Mouse (Mus musculus): ENCODE results near the gene Tcn2. TPM values are rescaled to one million over a fixed set of nuclear protein-coding genes. Genes with fewer than 3 reads are reported as not detected.

Gene Tcn2
- polyA plus RNA-seq, 1 experiment from 2014 or later: 71.2 TPM

GRCm38 (mm10) chr11:3941371-3941770, 9.4 kb upstream of the Tcn2 start:
- H3K4me1 ChIP-seq (ENCODE audit: control insufficient read depth, insufficient read depth, low read length): no peaks in the 10 kb centered on the region
- no peak for ATAC-seq (replicated peaks; ENCODE audit: insufficient number of reproducible peaks, low FRiP score, low TSS enrichment)
- 85% methylated on average over 7 of the region's 7 CpGs for WGBS (ENCODE audit: insufficient replicate concordance)
- no peaks in the 10 kb centered on the region for H3K36me3 ChIP-seq (ENCODE audit: control insufficient read depth, insufficient read depth, low read length)
- H3K4me3 ChIP-seq (ENCODE audit: low read depth, low read length): no peak overlapping the region
- no peaks in the 10 kb centered on the region for H3K9me3 ChIP-seq (replicated peaks; ENCODE audit: control insufficient read depth, low read length)
- H3K9ac ChIP-seq (ENCODE audit: low read depth, low read length): no peak overlapping the region
- no peak overlapping the region for H3K4me2 ChIP-seq
- H3K27me3 ChIP-seq (ENCODE audit: control insufficient read depth, insufficient read depth, low read length): no peaks in the 10 kb centered on the region
- no peak overlapping the region for H3K27ac ChIP-seq (ENCODE audit: low read depth, low read length)

GRCm38 (mm10) chr11:3937321-3937874, 5.4 kb upstream of the Tcn2 start:
- no peak for ATAC-seq (replicated peaks; ENCODE audit: insufficient number of reproducible peaks, low FRiP score, low TSS enrichment)
- Histone ChIP-seq H3K9ac (ENCODE audit: low read depth, low read length) (no peak overlapping the region), H3K4me3 (ENCODE audit: low read depth, low read length) (no peak overlapping the region), H3K4me1 (ENCODE audit: control insufficient read depth, insufficient read depth, low read length) (no peaks in the 10 kb centered on the region), H3K27ac (ENCODE audit: low read depth, low read length) (no peak overlapping the region), H3K9me3 (replicated peaks; ENCODE audit: control insufficient read depth, low read length) (no peaks in the 10 kb centered on the region), H3K27me3 (ENCODE audit: control insufficient read depth, insufficient read depth, low read length) (no peaks in the 10 kb centered on the region), H3K4me2 (no peak overlapping the region), H3K36me3 (ENCODE audit: control insufficient read depth, insufficient read depth, low read length) (no peaks in the 10 kb centered on the region)
- 73% methylated on average over 13 of the region's 13 CpGs for WGBS (ENCODE audit: insufficient replicate concordance)

- WGBS (ENCODE audit: insufficient replicate concordance): 84% methylated on average over 3 of the region's 3 CpGs
These were observed 4.4 kb upstream of the Tcn2 start for GRCm38 (mm10) chr11:3936318-3936717.

GRCm38 (mm10) chr11:3935135-3935534, 3.2 kb upstream of the Tcn2 start:
- ATAC-seq (replicated peaks; ENCODE audit: insufficient number of reproducible peaks, low FRiP score, low TSS enrichment): no peak
- Histone ChIP-seq H3K36me3 (ENCODE audit: control insufficient read depth, insufficient read depth, low read length) (no peaks in the 10 kb centered on the region), H3K4me3 (ENCODE audit: low read depth, low read length) (no peak overlapping the region), H3K27me3 (ENCODE audit: control insufficient read depth, insufficient read depth, low read length) (no peaks in the 10 kb centered on the region), H3K27ac (ENCODE audit: low read depth, low read length) (no peak overlapping the region), H3K9me3 (replicated peaks; ENCODE audit: control insufficient read depth, low read length) (no peaks in the 10 kb centered on the region), H3K9ac (ENCODE audit: low read depth, low read length) (no peak overlapping the region), H3K4me2 (no peak overlapping the region), H3K4me1 (ENCODE audit: control insufficient read depth, insufficient read depth, low read length) (peaks cover 5% of the 10 kb centered on the region; the same call in 1 of the 2 replicates)
- 80% methylated on average over 4 of the region's 4 CpGs for WGBS (ENCODE audit: insufficient replicate concordance)

More at GRCm38 (mm10) chr11:3936318-3936717, 4.4 kb upstream of the Tcn2 start:
- H3K4me3 ChIP-seq (ENCODE audit: low read depth, low read length): no peak overlapping the region
- ATAC-seq (replicated peaks; ENCODE audit: insufficient number of reproducible peaks, low FRiP score, low TSS enrichment): no peak
- peaks cover under 1% of the 10 kb centered on the region; the same call in 1 of the 2 replicates for H3K4me1 ChIP-seq (ENCODE audit: control insufficient read depth, insufficient read depth, low read length)
- no peaks in the 10 kb centered on the region for H3K27me3 ChIP-seq (ENCODE audit: control insufficient read depth, insufficient read depth, low read length)
- no peak overlapping the region for H3K4me2 ChIP-seq
- H3K9ac ChIP-seq (ENCODE audit: low read depth, low read length): no peak overlapping the region
- no peaks in the 10 kb centered on the region for H3K36me3 ChIP-seq (ENCODE audit: control insufficient read depth, insufficient read depth, low read length)
- H3K9me3 ChIP-seq (replicated peaks; ENCODE audit: control insufficient read depth, low read length): no peaks in the 10 kb centered on the region
- H3K27ac ChIP-seq (ENCODE audit: low read depth, low read length): no peak overlapping the region

- Histone ChIP-seq H3K4me1 (ENCODE audit: control insufficient read depth, insufficient read depth, low read length) (peaks cover 5% of the 10 kb centered on the region; the same call in 1 of the 2 replicates), H3K4me2 (no peak overlapping the region), H3K9me3 (replicated peaks; ENCODE audit: control insufficient read depth, low read length) (no peaks in the 10 kb centered on the region), H3K4me3 (ENCODE audit: low read depth, low read length) (no peak overlapping the region), H3K27me3 (ENCODE audit: control insufficient read depth, insufficient read depth, low read length) (no peaks in the 10 kb centered on the region), H3K9ac (ENCODE audit: low read depth, low read length) (no peak overlapping the region), H3K27ac (ENCODE audit: low read depth, low read length) (no peak overlapping the region), H3K36me3 (ENCODE audit: control insufficient read depth, insufficient read depth, low read length) (no peaks in the 10 kb centered on the region)
- WGBS (ENCODE audit: insufficient replicate concordance): 92% methylated on average over 9 of the region's 9 CpGs
- no peak for ATAC-seq (replicated peaks; ENCODE audit: insufficient number of reproducible peaks, low FRiP score, low TSS enrichment)
These were observed 1.9 kb upstream of the Tcn2 start for GRCm38 (mm10) chr11:3933756-3934285.

GRCm38 (mm10) chr11:3930931-3931330, 1.0 kb downstream of the Tcn2 start:
- Histone ChIP-seq H3K4me3 (ENCODE audit: low read depth, low read length) (peak overlapping the region; percentile 63), H3K27me3 (ENCODE audit: control insufficient read depth, insufficient read depth, low read length) (no peaks in the 10 kb centered on the region), H3K4me1 (ENCODE audit: control insufficient read depth, insufficient read depth, low read length) (peaks cover 5% of the 10 kb centered on the region; the same call in 1 of the 2 replicates), H3K36me3 (ENCODE audit: control insufficient read depth, insufficient read depth, low read length) (peaks cover 2% of the 10 kb centered on the region; the same call in 1 of the 2 replicates), H3K4me2 (peak overlapping the region; percentile 61), H3K9ac (ENCODE audit: low read depth, low read length) (peak overlapping the region; percentile 74), H3K27ac (ENCODE audit: low read depth, low read length) (no peak overlapping the region), H3K9me3 (replicated peaks; ENCODE audit: control insufficient read depth, low read length) (no peaks in the 10 kb centered on the region)
- ATAC-seq (replicated peaks; ENCODE audit: insufficient number of reproducible peaks, low FRiP score, low TSS enrichment): no peak
- WGBS (ENCODE audit: insufficient replicate concordance): 38% methylated on average over 6 of the region's 6 CpGs

GRCm38 (mm10) chr11:3930019-3930418, 1.9 kb downstream of the Tcn2 start:
- H3K4me1 ChIP-seq (ENCODE audit: control insufficient read depth, insufficient read depth, low read length): peaks cover 5% of the 10 kb centered on the region; the same call in 1 of the 2 replicates
- peaks cover 2% of the 10 kb centered on the region; the same call in 1 of the 2 replicates for H3K36me3 ChIP-seq (ENCODE audit: control insufficient read depth, insufficient read depth, low read length)
- H3K4me3 ChIP-seq (ENCODE audit: low read depth, low read length): no peak overlapping the region
- 56% methylated on average over 4 of the region's 4 CpGs for WGBS (ENCODE audit: insufficient replicate concordance)
- H3K27ac ChIP-seq (ENCODE audit: low read depth, low read length): no peak overlapping the region
- no peaks in the 10 kb centered on the region for H3K9me3 ChIP-seq (replicated peaks; ENCODE audit: control insufficient read depth, low read length)
- no peak overlapping the region for H3K4me2 ChIP-seq
- no peak for ATAC-seq (replicated peaks; ENCODE audit: insufficient number of reproducible peaks, low FRiP score, low TSS enrichment)
- no peaks in the 10 kb centered on the region for H3K27me3 ChIP-seq (ENCODE audit: control insufficient read depth, insufficient read depth, low read length)
- H3K9ac ChIP-seq (ENCODE audit: low read depth, low read length): no peak overlapping the region

- peaks cover under 1% of the 10 kb centered on the region; the same call in 1 of the 2 replicates for H3K4me1 ChIP-seq (ENCODE audit: control insufficient read depth, insufficient read depth, low read length)
- no peak overlapping the region for H3K4me2 ChIP-seq
- whole genome bisulfite sequencing (ENCODE audit: insufficient replicate concordance): 85% methylated on average over 10 of the region's 10 CpGs
- ATAC-seq (replicated peaks; ENCODE audit: insufficient number of reproducible peaks, low FRiP score, low TSS enrichment): no peak
- no peaks in the 10 kb centered on the region for H3K27me3 ChIP-seq (ENCODE audit: control insufficient read depth, insufficient read depth, low read length)
- H3K9ac ChIP-seq (ENCODE audit: low read depth, low read length): no peak overlapping the region
- no peak overlapping the region for H3K27ac ChIP-seq (ENCODE audit: low read depth, low read length)
- no peaks in the 10 kb centered on the region for H3K9me3 ChIP-seq (replicated peaks; ENCODE audit: control insufficient read depth, low read length)
- peaks cover 10% of the 10 kb centered on the region for H3K36me3 ChIP-seq (ENCODE audit: control insufficient read depth, insufficient read depth, low read length)
- no peak overlapping the region for H3K4me3 ChIP-seq (ENCODE audit: low read depth, low read length)
These were observed 6.0 kb downstream of the Tcn2 start for GRCm38 (mm10) chr11:3925916-3926315.

GRCm38 (mm10) chr11:3922731-3923130, 9.2 kb downstream of the Tcn2 start:
- Histone ChIP-seq H3K9ac (ENCODE audit: low read depth, low read length) (no peak overlapping the region), H3K4me3 (ENCODE audit: low read depth, low read length) (no peak overlapping the region), H3K9me3 (replicated peaks; ENCODE audit: control insufficient read depth, low read length) (no peaks in the 10 kb centered on the region), H3K4me2 (no peak overlapping the region), H3K36me3 (ENCODE audit: control insufficient read depth, insufficient read depth, low read length) (peaks cover 10% of the 10 kb centered on the region), H3K27ac (ENCODE audit: low read depth, low read length) (no peak overlapping the region), H3K27me3 (ENCODE audit: control insufficient read depth, insufficient read depth, low read length) (no peaks in the 10 kb centered on the region), H3K4me1 (ENCODE audit: control insufficient read depth, insufficient read depth, low read length) (no peaks in the 10 kb centered on the region)
- ATAC-seq (replicated peaks; ENCODE audit: insufficient number of reproducible peaks, low FRiP score, low TSS enrichment): no peak
- WGBS (ENCODE audit: insufficient replicate concordance): 84% methylated on average over 6 of the region's 6 CpGs

All from heart, embryonic 11.5 days (tissue).